Mouse (Mus musculus) kidney, postnatal 0 days (tissue): ENCODE data around the gene Serpinb9c. TPM values are rescaled to one million over a fixed set of nuclear protein-coding genes. Genes with fewer than 3 reads are reported as not detected.

Experiments used
- ATAC-seq: fragments of 200-750 bp; cut with Nextera tagmentation; replicated peaks from 2 replicates; pipeline ENCODE4 v1.8.0; 2017; ENCODE audit warnings: low read depth, moderate number of reproducible peaks, moderate TSS enrichment, moderate library complexity; ENCODE audit not compliant: low FRiP score
- DNase-seq: peaks from one replicate; pipeline ENCODE4 v3.0.0-alpha.2; 2016; ENCODE audit warnings: low spot score
- H3K27ac ChIP-seq: fragments of 300-500 bp; sonication (generic); 2 replicates; pipeline ENCODE4 v1.5.1; 2014; ENCODE audit warnings: mild to moderate bottlenecking
- H3K27me3 ChIP-seq: fragments of 300-500 bp; sonication (generic); 2 replicates; pipeline ENCODE4 v1.6.1; 2014; ENCODE audit warnings: low read length, mixed read lengths; ENCODE audit not compliant: insufficient read depth
- H3K36me3 ChIP-seq: fragments of 300-500 bp; sonication (generic); 2 replicates; pipeline ENCODE4 v1.6.1; 2014; ENCODE audit warnings: low read length, mixed read lengths; ENCODE audit not compliant: insufficient read depth
- H3K4me1 ChIP-seq: fragments of 300-500 bp; sonication (generic); replicated peaks from 2 replicates; pipeline ENCODE4 v1.6.1; 2014; ENCODE audit warnings: antibody characterized with exemption, low read length, mixed read lengths; ENCODE audit not compliant: insufficient read depth
- H3K4me2 ChIP-seq: fragments of 300-500 bp; sonication (generic); 2 replicates; pipeline ENCODE4 v1.6.1; 2014; ENCODE audit warnings: mild to moderate bottlenecking, low read length, moderate library complexity, mixed read lengths
- H3K4me3 ChIP-seq: fragments of 300-500 bp; sonication (generic); replicated peaks from 2 replicates; pipeline ENCODE4 v1.5.1; 2014; ENCODE audit warnings: low read depth, low read length
- H3K9ac ChIP-seq: fragments of 300-500 bp; sonication (generic); 2 replicates; pipeline ENCODE4 v1.6.1; 2014; ENCODE audit warnings: low read depth, low read length
- H3K9me3 ChIP-seq: fragments of 300-500 bp; sonication (generic); replicated peaks from 2 replicates; pipeline ENCODE4 v1.6.1; 2016; ENCODE audit warnings: low read length, inconsistent platforms, mixed read lengths
- CTCF ChIP-seq: IDR thresholded peaks from 2 replicates; pipeline ENCODE4 v1.5.1; 2016; ENCODE audit warnings: antibody characterized with exemption, low read depth, mild to moderate bottlenecking, moderate library complexity
- polyA plus RNA-seq: library from polyadenylated mRNA; unstranded; fragments of >200 nt; fragmentation: Nextera tagmentation; extraction: Ambion mirVana; gene quantifications from 2 replicates; pipeline ENCODE4 v1.2.1, GENCODE M21; 2015

Serpinb9c gene
- polyA plus RNA-seq, 1 experiment from 2014 or later, result not detected

GRCm38 (mm10) chr13:33105626-33106025 lies 53.9 kb downstream of the Serpinb9c start:
- Histone ChIP-seq H3K9me3 (no peaks in the 10 kb centered on the region), H3K4me2 (no peak overlapping the region), H3K4me3 (no peak overlapping the region), H3K9ac (no peak overlapping the region), H3K4me1 (no peaks in the 10 kb centered on the region), H3K36me3 (no peaks in the 10 kb centered on the region), H3K27ac (no peak overlapping the region), H3K27me3 (no peaks in the 10 kb centered on the region)
- ATAC-seq (no peak), DNase-seq (no peak)
- TF ChIP-seq CTCF, result no peak

Other genes with a start within 250 kb of the Serpinb9c start
- 11.7 and 14.3 TPM in 2 replicates for gene Serpinb6b, start 194.5 kb downstream of the Serpinb9c start, polyA plus RNA-seq
- gene Serpinb9, start 156.5 kb downstream of the Serpinb9c start, polyA plus RNA-seq, result 20.2 and 20.5 TPM in 2 replicates
- gene Serpinb9b, start 132.3 kb downstream of the Serpinb9c start, polyA plus RNA-seq, result 0.16 and 0.26 TPM in 2 replicates
- not detected in 2 replicates for gene Serpinb1b, start 81.2 kb downstream of the Serpinb9c start, polyA plus RNA-seq
- not detected in 2 replicates for gene Serpinb9d, start 33.2 kb upstream of the Serpinb9c start, polyA plus RNA-seq
- not detected in 2 replicates for gene Serpinb9e, start 89.9 kb upstream of the Serpinb9c start, polyA plus RNA-seq
- gene Serpinb9f, start 164.3 kb upstream of the Serpinb9c start, polyA plus RNA-seq, result not detected in 2 replicates
- gene Gm11397, start 236.0 kb upstream of the Serpinb9c start, polyA plus RNA-seq, result not detected in 2 replicates